Mouse (Mus musculus) skeletal muscle tissue, adult 2 months (tissue): ENCODE measurements around the gene Rnf186.
"Not testable (repeated sequence)": the region's sequence is repeated elsewhere in the genome, so short reads cannot be mapped to it uniquely, and the experiment has no call there.

ENCODE experiments used
- DNase-seq: peaks from one replicate; pipeline ENCODE4 v3.0.0-alpha.2; 2012; ENCODE audit warnings: low read depth, low spot score

Gene Rnf186

DNA sequence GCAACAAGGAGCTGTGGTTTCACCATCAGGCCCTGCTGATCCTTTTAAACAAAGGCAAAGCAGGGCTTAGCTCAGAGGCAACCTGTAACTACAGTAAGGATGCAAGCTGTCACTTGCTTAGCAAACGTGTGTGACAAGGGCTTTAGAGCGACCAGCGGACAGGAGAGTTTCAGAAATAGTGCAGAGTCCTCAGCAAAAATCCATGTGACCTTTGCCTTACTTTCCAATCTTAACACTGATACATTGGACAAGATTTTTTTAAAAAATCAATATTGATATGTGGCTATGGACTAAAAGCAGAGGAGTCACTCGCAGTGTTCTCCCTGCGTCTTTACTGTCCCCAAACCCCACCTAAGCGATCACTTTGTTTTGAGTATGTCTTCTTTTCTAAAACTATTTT lies 4.5 kb downstream of the Rnf186 start:
- DNase-seq = no peak

DNA sequence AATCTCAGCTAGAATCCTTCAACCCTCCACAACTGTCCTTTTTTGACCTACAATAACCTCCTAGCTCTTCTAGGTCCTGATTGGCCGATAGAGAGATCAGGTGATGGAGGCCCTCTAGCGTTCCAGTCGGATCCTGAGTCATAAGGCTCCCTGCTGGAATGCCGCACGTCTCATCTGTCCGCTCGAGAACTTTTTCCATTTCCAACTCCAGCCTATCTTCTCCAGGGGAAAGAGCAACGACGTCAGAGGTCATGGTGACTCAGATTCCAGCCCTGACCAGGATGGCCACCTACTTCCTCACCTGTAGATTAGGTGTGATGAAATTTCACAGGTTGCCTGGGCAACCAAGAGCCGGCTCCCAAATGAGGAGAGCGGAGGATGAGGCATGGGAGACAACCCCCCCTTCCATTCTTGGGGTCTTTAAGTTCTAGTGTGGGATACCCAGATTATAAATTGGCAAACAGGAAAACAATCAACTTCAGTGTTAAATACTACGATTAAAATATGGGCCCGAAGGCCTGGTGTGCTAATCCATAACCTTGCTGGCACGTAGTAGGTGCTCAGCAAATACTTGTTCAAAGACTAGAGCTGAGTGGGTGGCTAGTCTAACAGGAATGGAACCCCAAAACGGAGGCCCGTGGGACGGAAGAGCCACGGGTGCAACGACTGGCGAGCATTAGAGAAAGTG lies 5.4 kb downstream of the Rnf186 start:
- DNase-seq = peak; percentile 85

DNA sequence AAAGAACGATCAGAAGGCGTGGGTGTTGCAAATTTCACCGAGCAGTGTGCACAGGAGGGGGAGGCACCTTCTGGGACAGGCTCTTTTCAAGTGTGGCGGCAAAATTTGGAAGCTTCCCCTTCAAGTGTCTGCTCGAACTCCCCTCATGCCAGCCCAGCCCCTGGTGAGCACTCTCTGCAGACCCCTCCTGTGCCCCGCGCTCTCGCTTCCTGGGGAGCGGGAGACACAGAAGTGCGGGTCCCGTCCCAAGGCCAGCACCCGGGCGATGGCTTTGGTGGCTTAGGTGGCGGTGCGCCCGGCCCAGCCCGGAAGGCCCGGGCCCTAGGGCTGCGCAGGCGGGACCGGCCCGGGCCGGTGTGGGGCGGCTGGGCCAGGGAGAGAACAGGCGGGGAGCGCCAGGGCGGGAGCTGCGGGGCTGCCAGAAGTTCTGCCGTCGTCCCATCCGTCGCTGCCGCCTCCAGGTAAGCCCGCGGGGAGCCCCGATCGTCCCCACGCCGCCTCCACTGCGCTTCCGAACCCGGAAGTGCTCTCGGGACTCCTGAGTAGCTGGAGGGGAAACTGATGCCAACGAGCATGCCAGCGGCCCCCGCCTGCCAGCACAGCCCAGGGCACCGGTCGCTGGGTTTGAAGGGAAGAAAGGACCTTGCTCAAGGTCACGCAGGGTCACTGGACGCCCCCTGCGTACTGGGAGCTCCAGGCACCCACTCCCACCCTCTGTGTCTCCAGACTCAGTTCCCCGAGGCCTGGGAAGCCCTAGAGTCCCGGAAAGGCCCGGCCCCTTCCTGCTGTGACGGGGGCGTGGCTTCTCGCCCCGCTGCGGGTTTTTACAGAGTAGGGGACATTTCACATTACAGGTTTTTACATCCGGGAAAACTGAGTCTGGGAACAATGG lies 6.2 kb downstream of the Rnf186 start, which contains the start of gene Tmco4:
TSS of gene Tmco4 (plus strand) at position 62 of the 892 bp plus-strand sequence.
- DNase-seq = peak; percentile 58

DNA sequence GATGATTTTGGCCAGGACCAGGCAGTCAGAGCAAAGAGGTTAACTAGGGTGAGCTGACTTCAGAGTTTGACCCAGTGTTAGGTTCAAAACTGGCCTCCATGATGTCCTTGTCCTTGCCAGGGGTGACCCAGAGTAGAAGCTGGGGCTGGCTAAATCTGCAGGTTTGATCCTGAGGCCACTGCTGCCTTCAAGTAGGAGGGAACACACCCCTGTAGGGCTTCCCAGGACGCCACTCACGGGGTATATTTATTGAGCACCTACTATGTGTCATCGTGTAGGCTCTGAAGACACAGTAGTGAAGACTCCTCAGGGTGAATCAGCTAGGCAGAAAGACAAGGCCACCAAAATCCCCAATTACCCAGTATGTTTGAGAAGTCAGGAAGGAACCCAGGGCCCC lies 6.8 kb downstream of the Rnf186 start:
- DNase-seq = no peak

DNA sequence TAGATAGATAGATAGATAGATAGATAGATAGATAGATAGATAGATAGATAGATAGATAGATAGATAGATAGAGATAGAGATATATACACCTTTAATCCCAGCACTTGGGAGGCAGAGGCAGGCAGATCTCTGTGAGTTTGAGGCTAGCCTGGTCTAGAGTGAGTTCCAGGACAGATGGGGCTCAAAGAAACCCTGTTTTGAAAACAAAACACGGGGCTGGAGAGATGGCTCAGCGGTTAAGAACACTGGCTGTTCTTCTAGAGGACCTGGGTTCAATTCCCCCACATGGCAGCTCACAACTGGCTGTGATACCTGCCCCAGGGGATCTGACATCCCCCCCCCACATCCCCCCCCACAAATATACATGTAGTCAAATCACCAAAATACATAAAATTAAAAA lies 7.6 kb downstream of the Rnf186 start:
- DNase-seq = not testable (repeated sequence)

DNA sequence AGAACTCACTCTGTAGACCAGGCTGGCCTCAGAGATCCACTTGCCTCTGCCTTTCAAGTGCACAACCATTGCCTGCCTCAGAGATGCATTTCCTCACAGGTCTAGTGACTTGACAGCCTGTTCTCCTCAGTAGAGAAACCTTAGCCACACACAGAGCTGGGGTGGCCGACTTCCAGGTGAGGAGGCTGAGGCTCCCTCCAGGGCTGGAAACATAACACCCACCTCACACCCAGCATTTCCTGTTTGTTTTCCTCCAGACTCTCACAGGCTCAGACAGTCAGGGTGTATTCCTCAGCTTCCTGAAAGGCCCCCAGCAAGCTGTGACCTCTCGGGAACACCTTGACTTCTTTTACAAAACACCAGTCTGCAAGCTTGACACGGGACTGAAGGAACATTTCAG lies 8.3 kb downstream of the Rnf186 start:
- DNase-seq = peak; percentile 76

DNA sequence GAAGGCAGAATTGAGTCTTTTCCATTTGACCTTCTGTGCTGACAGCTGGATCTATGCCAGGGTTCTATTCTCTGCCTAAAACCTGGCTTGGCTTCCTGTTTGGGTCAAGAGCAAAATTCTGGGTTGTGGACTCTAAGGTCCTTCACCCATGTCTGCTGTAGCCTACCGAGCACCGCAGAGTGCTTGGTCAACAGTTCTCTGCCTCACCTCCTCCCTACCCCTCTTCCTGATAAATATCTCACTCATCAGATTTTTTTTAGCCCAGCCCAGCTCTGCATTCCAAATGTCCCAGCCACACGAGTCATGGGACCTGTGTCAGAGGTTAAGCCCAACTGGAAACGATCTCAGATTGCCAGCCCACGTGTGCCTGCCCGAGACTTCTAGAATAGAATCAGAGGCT lies 9.1 kb downstream of the Rnf186 start:
- DNase-seq = peak; percentile 81

DNA sequence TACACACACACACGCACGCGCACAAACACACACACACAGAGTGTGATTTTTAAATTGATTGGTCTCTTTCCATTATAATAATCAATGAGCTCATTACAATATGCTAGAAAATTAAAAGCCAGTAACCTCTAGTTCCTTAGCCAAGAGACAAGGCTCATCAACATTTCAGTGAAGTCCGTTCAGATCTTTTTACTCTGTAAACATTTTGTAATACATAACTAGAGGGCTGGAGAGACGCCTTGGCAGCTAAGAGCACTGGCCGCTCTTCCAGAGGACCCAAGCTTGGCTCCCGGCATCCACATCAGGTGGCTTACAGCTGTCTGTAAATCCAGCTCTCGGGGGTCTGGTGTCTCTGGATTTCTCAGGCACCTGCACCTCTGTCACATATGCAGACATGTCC lies 13.1 kb downstream of the Rnf186 start:
- DNase-seq = peak; percentile 32

DNA sequence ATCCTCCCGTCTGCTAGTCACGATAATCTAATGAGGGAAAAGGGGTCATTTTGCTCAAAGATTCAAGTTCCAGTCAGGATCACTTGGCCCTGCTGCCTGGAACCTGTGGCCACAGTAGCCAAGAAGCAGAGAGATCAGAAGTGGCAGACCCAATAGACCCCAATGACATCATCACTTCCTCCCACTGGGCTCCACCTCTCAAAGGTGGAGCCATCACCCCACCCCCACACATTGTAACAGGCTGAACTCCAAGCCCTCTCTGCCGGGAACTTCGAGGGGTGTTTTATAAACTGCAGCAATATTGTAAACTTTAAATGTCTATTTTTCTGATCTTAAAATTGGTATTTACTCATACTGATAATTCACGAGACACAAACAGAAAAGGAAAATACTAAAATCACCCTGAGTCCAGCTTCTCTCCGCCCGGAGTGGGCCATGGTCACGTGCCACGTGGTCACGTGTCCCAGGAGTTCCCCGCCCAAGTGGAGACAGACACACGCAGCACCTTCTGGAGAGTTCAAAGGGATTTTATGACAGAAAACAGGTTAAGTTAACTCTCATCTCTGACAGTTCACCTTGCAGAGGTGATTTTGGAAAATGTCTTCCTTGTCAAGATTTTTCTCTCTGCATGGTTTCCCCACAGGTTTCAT lies 14.0 kb downstream of the Rnf186 start:
- DNase-seq = no peak

DNA sequence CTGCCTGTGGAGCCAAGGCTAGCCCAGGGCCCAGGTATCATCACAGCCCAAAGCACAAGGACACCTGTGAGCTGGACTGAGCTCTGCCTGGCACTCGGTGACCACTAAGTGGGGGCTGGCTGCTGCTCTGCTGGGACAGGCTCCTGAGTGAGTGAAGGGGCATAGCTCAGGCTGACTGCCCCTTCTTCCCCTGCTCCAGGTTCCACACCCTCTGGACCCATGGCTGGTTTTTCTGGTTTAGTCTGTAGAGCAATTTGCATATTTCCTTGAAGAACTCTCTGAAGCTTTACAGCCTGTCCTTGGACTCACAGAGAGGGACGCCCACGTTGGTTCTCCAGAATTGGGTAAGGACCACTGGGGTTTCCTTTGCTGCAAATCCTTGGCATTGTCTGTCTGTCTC lies 16.5 kb downstream of the Rnf186 start:
- DNase-seq = no peak

DNA sequence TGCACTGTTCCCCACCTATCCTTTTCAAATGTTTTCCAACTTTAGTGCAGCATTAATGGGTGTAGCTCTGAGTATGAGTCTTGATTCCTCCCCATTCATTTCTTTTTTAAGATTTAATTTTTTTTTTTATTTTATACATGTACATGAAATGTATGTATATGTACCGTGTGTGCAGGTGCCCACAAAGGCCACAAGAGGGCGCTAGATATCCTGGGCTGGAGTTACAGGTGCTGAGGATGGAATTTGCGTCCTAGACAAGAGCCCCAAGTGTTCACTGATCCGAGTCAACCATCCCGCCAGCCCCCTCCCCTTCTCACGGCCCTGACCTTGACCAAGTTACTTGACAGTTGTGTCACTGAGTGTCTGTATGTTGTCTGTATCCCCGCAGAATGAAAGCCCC lies 17.8 kb downstream of the Rnf186 start:
- DNase-seq = no peak

DNA sequence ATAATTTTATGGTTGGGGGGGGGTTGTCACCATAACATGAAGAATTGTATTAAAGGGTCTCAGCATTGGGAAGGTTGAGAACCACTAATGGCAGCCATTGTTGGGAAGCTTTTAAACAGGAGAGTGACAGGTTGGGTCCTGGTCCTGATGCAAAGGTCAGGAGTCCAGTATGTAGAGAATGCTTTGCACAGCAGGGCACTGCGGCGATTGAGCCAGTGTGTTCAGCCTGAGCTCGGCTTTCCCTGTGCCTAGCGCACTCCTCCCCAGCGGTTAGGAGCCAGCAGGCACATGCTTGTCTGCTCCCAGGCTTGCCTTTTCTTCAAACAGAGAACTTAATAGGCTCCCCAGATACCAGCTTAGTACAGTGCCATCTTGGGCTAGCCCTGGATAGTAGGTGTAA lies 19.4 kb downstream of the Rnf186 start:
- no peak for DNase-seq

DNA sequence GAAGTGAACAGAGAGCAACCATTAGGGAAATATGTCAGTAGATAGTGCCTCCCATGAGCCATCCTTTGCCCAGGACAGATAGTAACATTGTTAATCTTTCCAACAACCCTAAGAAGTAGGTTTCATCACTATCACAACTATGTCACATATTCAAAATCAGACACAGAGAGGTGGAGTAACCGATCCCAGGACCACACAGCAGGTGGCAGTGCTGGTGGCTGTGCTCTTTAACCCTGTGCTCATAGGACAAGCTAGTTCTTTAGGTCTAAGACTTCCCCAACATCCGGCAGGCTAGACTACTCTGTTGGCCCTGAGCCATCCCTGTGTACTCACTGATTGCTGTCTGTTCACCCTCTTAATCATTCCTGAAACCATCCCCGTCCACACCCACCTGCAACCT lies 27.5 kb downstream of the Rnf186 start:
- no peak for DNase-seq

DNA sequence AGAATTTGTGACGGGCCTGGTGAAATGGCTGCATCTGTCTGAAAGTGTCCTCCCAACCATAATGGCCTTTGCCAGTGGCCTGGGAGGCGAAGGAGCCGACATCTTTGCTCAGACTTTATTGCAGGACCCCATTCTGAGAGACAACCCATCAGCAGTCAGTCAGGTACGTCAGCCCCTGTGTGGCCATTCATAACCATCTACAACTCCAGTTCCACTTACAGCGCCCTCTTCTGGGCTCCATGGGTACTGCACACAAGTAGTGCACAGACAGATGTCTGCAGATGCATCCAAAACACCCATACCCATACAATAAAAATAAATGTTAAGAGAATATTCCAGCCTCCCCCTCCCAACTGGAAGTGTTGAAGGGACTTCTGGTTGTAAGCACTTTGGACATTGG lies 29.5 kb downstream of the Rnf186 start:
- DNase-seq = no peak

DNA sequence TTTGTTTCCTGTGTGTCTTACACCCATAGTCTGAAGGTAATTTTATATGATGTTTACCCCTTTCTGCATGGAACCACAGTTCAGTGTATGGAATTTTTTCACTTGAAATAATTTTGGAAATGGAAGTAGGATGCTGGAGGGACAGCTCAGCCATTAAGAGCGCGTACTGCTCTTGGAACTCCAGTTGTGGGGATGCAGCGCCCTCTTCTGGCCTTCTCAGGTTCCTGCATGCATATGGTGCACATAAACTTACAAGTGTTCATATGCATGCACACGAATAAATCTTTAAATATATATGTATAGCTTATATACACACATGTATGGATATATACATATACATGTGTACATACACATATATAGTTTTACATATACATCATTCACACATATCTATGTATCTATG lies 30.2 kb downstream of the Rnf186 start:
- DNase-seq = no peak

DNA sequence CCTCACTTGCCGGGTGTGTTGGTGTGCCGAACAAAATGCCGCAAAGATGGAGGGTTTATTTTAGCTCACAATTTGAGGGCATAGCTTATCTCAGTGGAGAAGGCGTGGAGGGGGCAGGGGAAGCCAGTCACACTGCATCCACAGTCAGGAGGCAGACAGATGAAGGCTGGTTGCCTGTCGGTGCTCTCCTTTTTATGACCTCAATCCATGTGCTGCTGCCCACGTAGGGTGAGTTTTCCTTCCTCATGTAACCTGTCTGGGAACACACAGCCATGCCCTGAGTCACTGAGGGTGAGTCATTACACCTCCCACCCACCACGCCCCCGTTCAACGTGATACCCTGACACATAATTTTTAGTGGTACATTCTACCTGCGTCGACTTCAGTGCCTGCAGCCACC lies 31.7 kb downstream of the Rnf186 start:
- DNase-seq = no peak

DNA sequence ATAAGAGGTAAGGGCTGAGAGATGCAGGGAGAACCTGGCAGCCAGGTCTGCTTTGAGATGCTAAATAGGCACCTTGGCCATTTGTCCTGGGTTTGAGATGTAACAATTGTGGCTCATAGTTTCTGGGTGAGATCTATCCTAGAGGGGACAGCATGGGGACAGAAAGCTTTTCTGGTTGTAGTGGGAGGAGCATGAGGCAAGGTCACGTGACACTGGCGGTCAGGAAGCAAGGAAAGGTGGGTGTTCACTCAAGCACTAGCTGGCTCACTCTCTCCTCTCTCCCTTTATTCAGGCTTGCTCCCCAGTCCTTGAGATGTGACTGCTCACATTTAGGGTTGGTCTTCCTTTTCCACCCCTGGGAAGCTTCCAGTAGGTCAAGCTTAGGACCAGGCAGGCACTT lies 34.1 kb downstream of the Rnf186 start:
- DNase-seq = no peak

DNA sequence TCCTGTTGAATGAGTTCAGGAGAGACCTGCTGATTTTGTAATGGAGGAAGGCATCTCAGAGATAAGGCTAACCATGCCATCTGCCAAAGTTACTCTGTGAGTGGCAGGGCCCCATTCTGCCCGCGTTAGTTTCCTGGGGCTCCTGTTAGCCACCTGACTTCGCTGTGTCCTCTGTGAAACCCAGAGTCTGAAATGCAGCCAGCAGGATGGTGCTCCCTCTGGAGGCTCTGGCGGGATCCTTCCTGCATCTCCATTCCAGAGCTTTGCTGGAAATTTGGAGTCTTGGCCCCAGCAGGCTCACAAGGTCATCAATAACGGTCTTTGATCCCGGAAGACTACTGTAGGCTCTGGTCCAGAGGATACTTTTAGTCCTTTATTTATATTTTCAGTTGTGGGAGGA lies 34.5 kb downstream of the Rnf186 start:
- no peak for DNase-seq

DNA sequence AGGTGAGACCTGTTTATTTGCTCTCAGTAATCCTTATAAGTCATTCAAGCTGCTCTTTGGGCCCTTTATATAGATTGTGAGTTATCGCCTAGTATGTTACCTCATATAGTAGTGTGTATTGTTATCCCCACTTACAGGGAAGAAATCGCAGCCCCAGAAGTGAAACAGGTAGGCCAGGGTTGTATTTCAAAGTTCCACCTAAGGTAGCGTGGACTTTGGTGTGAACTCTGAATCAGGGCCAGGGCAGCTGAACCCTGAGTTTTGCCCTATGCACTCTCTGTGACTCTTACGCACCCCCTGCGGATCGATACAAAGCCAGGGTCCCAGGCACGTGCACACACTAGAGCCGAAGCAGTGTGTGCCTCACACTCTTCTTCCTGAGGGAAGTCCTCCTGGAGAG lies 37.2 kb downstream of the Rnf186 start:
- no peak for DNase-seq

DNA sequence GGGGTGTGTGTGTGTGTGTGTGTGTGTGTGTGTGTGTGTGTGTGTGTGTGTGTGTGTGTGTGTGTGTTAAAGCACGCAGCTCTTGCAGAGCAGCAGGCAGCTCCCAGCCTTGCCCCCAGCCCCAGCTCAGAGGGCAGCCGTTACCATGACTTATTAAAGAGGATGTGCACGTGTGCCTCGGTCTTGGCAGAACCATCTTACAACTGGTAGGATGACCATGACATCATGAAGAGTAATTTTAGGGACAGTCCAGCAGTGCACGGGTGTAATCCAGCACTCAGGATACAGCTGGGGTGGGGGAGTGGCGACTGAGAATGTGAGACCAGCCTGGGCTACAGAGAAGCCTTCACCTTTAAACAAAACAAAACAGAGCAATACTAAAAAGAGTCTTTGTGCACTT lies 38.3 kb downstream of the Rnf186 start:
- DNase-seq = no peak

DNA sequence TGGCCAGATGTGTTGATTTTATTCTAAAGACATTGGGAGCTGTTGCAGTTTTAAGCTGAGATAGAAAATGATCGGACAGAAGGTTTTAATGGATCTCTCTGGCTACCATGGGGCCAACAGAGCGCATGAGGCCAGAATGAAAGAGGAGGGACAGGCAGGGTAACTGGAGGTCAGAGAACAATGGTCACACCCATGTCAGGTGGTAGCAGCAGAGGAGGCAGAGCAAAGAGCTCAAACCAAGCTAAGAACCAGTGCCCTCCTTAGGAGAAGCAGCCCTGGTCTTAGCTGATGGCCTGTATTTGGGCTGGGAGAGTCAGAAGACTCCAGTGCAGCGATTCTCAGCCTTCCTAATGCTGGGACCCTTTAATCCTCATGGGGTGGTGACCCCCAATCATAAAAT lies 40.4 kb downstream of the Rnf186 start:
- DNase-seq = no peak

DNA sequence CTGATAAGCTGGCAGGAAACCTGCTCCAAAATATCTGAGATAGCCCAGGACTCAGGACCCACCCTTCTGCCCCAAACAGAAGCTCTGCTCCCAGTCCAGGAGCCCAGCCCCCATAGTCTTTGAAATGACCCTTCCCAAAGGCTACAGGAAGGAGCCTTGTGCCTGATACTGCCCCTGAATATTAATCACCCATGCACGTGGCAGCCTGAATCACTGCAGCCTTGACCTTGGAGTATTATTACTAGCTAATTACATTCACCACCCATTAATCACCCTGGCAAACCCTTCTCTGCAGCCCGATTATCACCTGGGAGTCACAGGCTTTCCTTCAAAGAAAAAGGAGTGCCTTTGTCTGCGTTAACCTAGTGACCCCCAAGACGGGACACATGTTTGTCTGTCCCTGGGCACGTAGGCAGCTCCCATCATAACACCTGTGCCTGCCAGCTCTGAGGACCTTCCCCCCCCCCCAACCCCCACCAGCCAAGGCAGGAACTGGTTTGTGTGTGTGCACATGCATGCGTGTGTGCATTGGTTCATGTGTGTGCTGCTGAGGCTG lies 41.1 kb downstream of the Rnf186 start:
- DNase-seq = no peak
